Mouse (Mus musculus) cortical plate, adult 2 months (tissue): Measurements from ENCODE around the gene Bpifb9a.

Experiments
- CTCF ChIP-seq: fragments of 200-500 bp; IDR thresholded peaks from 2 replicates; pipeline ENCODE4 v1.5.1; 2011; ENCODE audit warnings: mild to moderate bottlenecking, control low read depth, low read length; ENCODE audit not compliant: insufficient read depth; ENCODE audit errors: extremely low read depth
- POLR2A ChIP-seq: fragments of 200-500 bp; IDR thresholded peaks from 2 replicates; pipeline ENCODE4 v1.6.1; 2011; ENCODE audit warnings: mild to moderate bottlenecking, low read length, control low read depth; ENCODE audit not compliant: insufficient read depth; ENCODE audit errors: extremely low read depth

DNA sequence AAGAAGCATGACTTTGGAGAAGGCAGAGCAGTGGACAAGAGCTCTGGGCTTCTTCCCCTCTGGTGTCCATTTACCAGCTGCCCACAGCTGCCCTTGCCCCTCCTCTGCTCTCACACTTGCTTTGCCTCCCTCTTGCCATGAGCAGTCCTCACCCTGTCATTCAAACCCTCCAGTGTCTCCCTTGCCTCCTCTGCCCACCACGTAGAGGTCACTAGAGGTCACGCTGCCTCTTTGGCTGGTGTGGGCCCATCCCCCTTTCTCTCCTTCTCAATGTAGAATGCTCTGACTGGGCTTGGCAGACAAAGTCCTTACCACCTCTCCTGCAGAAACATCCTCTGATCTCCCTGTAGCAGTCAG is 33.8 kb upstream of the Bpifb9a start:
- TF ChIP-seq CTCF = no peak
- no peak for TF ChIP-seq POLR2A
